Mouse (Mus musculus) hindbrain, embryonic 10.5 days (tissue): ENCODE data around the gene Lrpprc. TPM values are rescaled to one million over a fixed set of nuclear protein-coding genes. Genes with fewer than 3 reads are reported as not detected.
A peak's percentile ranks its signal among the peaks of the same experiment; 100 is the strongest.

ENCODE experiments used
- DNase-seq: peaks from one replicate; pipeline ENCODE4 v3.0.0-alpha.2; 2017; ENCODE audit warnings: low spot score
- H3K27ac ChIP-seq: fragments of 300-500 bp; sonication (generic); 2 replicates; pipeline ENCODE4 v1.5.1; 2016; ENCODE audit warnings: mild to moderate bottlenecking, moderate library complexity
- H3K27me3 ChIP-seq: fragments of 300-500 bp; sonication (generic); 2 replicates; pipeline ENCODE4 v1.6.1; 2016; ENCODE audit warnings: mild to moderate bottlenecking; ENCODE audit not compliant: poor library complexity, insufficient read depth, severe bottlenecking
- H3K36me3 ChIP-seq: fragments of 300-500 bp; sonication (generic); 2 replicates; pipeline ENCODE4 v1.6.1; 2016; ENCODE audit warnings: mild to moderate bottlenecking, moderate library complexity
- H3K4me1 ChIP-seq: fragments of 300-500 bp; sonication (generic); replicated peaks from 2 replicates; pipeline ENCODE4 v1.6.1; 2016; ENCODE audit warnings: mild to moderate bottlenecking
- H3K4me3 ChIP-seq: fragments of 300-500 bp; sonication (generic); 2 replicates; pipeline ENCODE4 v1.5.1; 2016; ENCODE audit warnings: mild to moderate bottlenecking, moderate library complexity
- H3K9me3 ChIP-seq: fragments of 300-500 bp; sonication (generic); 2 replicates; pipeline ENCODE4 v1.6.1; 2016; ENCODE audit warnings: mild to moderate bottlenecking, moderate library complexity
- WGBS: fragments of 180-500 bp; shearing (Covaris S2); methylation state at CpG from one replicate; pipeline ENCODE4 v1.1.7; 2016; 5-methylcytosine and 5-hydroxymethylcytosine counted together
- polyA plus RNA-seq: library from polyadenylated mRNA; unstranded; fragments of >200 nt; fragmentation: Nextera tagmentation; extraction: Ambion mirVana; gene quantifications from 2 replicates; pipeline ENCODE4 v1.2.1, GENCODE M21; 2016

Gene Lrpprc
- polyA plus RNA-seq, 1 experiment from 2014 or later, result 45.1 TPM

- peaks cover 7% of the 10 kb centered on the region; the same call in 1 of the 2 replicates for H3K27me3 ChIP-seq
- no peak overlapping the region for H3K4me3 ChIP-seq
- H3K4me1 ChIP-seq, result peaks cover 34% of the 10 kb centered on the region
- H3K27ac ChIP-seq, result no peak overlapping the region
- no peaks in the 10 kb centered on the region for H3K36me3 ChIP-seq
- no peaks in the 10 kb centered on the region for H3K9me3 ChIP-seq
- no peak for DNase-seq
- 67% methylated on average over 6 of the region's 6 CpGs for WGBS
Measured at GRCm38 (mm10) chr17:84696537-84696936, 94.1 kb downstream of the Lrpprc start.

- DNase-seq, result no peak
- H3K4me3 ChIP-seq, result no peak overlapping the region
- H3K27me3 ChIP-seq, result peaks cover 7% of the 10 kb centered on the region; the same call in 1 of the 2 replicates
- no peaks in the 10 kb centered on the region for H3K36me3 ChIP-seq
- H3K4me1 ChIP-seq, result peaks cover 27% of the 10 kb centered on the region
- WGBS, result 78% methylated on average over 2 of the region's 2 CpGs
- no peaks in the 10 kb centered on the region for H3K9me3 ChIP-seq
- no peak overlapping the region for H3K27ac ChIP-seq
Measured at GRCm38 (mm10) chr17:84693741-84694140, 96.8 kb downstream of the Lrpprc start.

- Histone ChIP-seq H3K36me3 (no peaks in the 10 kb centered on the region), H3K9me3 (no peaks in the 10 kb centered on the region), H3K4me1 (peaks cover 10% of the 10 kb centered on the region; the same call in 1 of the 2 replicates), H3K4me3 (no peak overlapping the region), H3K27ac (no peak overlapping the region), H3K27me3 (no peaks in the 10 kb centered on the region)
- DNase-seq, result no peak
- 74% methylated on average over 5 of the region's 5 CpGs for WGBS
Measured at GRCm38 (mm10) chr17:84690111-84690510, 100.5 kb downstream of the Lrpprc start.

- no peaks in the 10 kb centered on the region for H3K27me3 ChIP-seq
Measured at GRCm38 (mm10) chr17:84689316-84689715, 101.3 kb downstream of the Lrpprc start.

GRCm38 (mm10) chr17:84688834-84689233 lies 101.8 kb downstream of the Lrpprc start:
- DNase-seq, result no peak
- Histone ChIP-seq H3K27me3 (no peaks in the 10 kb centered on the region), H3K27ac (no peak overlapping the region), H3K9me3 (no peaks in the 10 kb centered on the region), H3K36me3 (no peaks in the 10 kb centered on the region), H3K4me1 (peaks cover 8% of the 10 kb centered on the region), H3K4me3 (no peak overlapping the region)
- WGBS, result 88% methylated on average over 11 of the region's 11 CpGs

More at GRCm38 (mm10) chr17:84689316-84689715, 101.3 kb downstream of the Lrpprc start:
- Histone ChIP-seq H3K4me1 (peaks cover 8% of the 10 kb centered on the region), H3K9me3 (no peaks in the 10 kb centered on the region), H3K36me3 (no peaks in the 10 kb centered on the region), H3K27ac (no peak overlapping the region), H3K4me3 (no peak overlapping the region)
- DNase-seq, result no peak
- WGBS, result 89% methylated on average over 5 of the region's 5 CpGs

GRCm38 (mm10) chr17:84687994-84688393 lies 102.6 kb downstream of the Lrpprc start:
- Histone ChIP-seq H3K9me3 (no peaks in the 10 kb centered on the region), H3K27ac (no peak overlapping the region), H3K4me3 (no peak overlapping the region), H3K27me3 (no peaks in the 10 kb centered on the region), H3K4me1 (peaks cover 16% of the 10 kb centered on the region), H3K36me3 (no peaks in the 10 kb centered on the region)
- DNase-seq, result no peak
- 80% methylated on average over 5 of the region's 5 CpGs for WGBS

- Histone ChIP-seq H3K9me3 (no peaks in the 10 kb centered on the region), H3K4me3 (no peak overlapping the region), H3K27me3 (no peaks in the 10 kb centered on the region), H3K27ac (no peak overlapping the region), H3K36me3 (no peaks in the 10 kb centered on the region), H3K4me1 (peaks cover 20% of the 10 kb centered on the region)
- 88% methylated on average over 4 of the region's 4 CpGs for WGBS
- DNase-seq, result no peak
Measured at GRCm38 (mm10) chr17:84685286-84685685, 105.3 kb downstream of the Lrpprc start.

- Histone ChIP-seq H3K27ac (no peak overlapping the region), H3K4me3 (no peak overlapping the region), H3K27me3 (no peaks in the 10 kb centered on the region), H3K36me3 (no peaks in the 10 kb centered on the region), H3K4me1 (peaks cover 20% of the 10 kb centered on the region), H3K9me3 (no peaks in the 10 kb centered on the region)
- no peak for DNase-seq
- WGBS, result 56% methylated on average over 6 of the region's 6 CpGs
Measured at GRCm38 (mm10) chr17:84684284-84684683, 106.3 kb downstream of the Lrpprc start.

- H3K27me3 ChIP-seq, result no peaks in the 10 kb centered on the region
- no peak within 1 kb of the TSS for H3K4me3 ChIP-seq
- DNase-seq, result no peak
- no peaks in the 10 kb centered on the region for H3K36me3 ChIP-seq
- no peak within 1 kb of the TSS for H3K27ac ChIP-seq
- peaks cover 20% of the 10 kb centered on the region for H3K4me1 ChIP-seq
- WGBS, result 76% methylated on average over 18 of the region's 18 CpGs
- no peaks in the 10 kb centered on the region for H3K9me3 ChIP-seq
Measured at GRCm38 (mm10) chr17:84682734-84683717, 107.6 kb downstream of the Lrpprc start, which contains the start of gene Abcg5. Abcg5 (minus strand) TSS chr17:84683011.

- H3K4me1 ChIP-seq, result peaks cover 20% of the 10 kb centered on the region
- H3K27me3 ChIP-seq, result no peaks in the 10 kb centered on the region
- no peak overlapping the region for H3K27ac ChIP-seq
- H3K9me3 ChIP-seq, result no peaks in the 10 kb centered on the region
- H3K36me3 ChIP-seq, result no peaks in the 10 kb centered on the region
- 88% methylated on average over 3 of the region's 3 CpGs for WGBS
- no peak for DNase-seq
- no peak overlapping the region for H3K4me3 ChIP-seq
Measured at GRCm38 (mm10) chr17:84681670-84682069, 108.9 kb downstream of the Lrpprc start.

GRCm38 (mm10) chr17:84677595-84677994 lies 113.0 kb downstream of the Lrpprc start:
- WGBS, result 91% methylated on average over 11 of the region's 11 CpGs

GRCm38 (mm10) chr17:84675951-84676366 lies 114.6 kb downstream of the Lrpprc start, which contains the start of gene Abcg8:
Abcg8 (plus strand) TSS chr17:84676302.
- no peaks in the 10 kb centered on the region for H3K36me3 ChIP-seq
- peak within 1 kb of the TSS; percentile 8 for H3K27ac ChIP-seq
- 2% methylated on average over 24 of the region's 24 CpGs for WGBS

More at GRCm38 (mm10) chr17:84677595-84677994, 113.0 kb downstream of the Lrpprc start:
- no peaks in the 10 kb centered on the region for H3K9me3 ChIP-seq
- DNase-seq, result no peak
- H3K36me3 ChIP-seq, result no peaks in the 10 kb centered on the region
- peaks cover 21% of the 10 kb centered on the region for H3K4me1 ChIP-seq
- H3K27me3 ChIP-seq, result peaks cover 13% of the 10 kb centered on the region
- no peak overlapping the region for H3K4me3 ChIP-seq
- H3K27ac ChIP-seq, result no peak overlapping the region

GRCm38 (mm10) chr17:84675204-84675603 lies 115.4 kb downstream of the Lrpprc start:
- 64% methylated on average over 4 of the region's 4 CpGs for WGBS
- no peaks in the 10 kb centered on the region for H3K36me3 ChIP-seq
- peaks cover 13% of the 10 kb centered on the region for H3K27me3 ChIP-seq
- peak overlapping the region; percentile 5; the same call in 1 of the 2 replicates for H3K27ac ChIP-seq
- no peak overlapping the region for H3K4me3 ChIP-seq
- DNase-seq, result no peak
- no peaks in the 10 kb centered on the region for H3K9me3 ChIP-seq
- H3K4me1 ChIP-seq, result peaks cover 20% of the 10 kb centered on the region

More at GRCm38 (mm10) chr17:84675951-84676366, 114.6 kb downstream of the Lrpprc start, which contains the start of gene Abcg8:
- Histone ChIP-seq H3K4me3 (peak within 1 kb of the TSS; percentile 46), H3K9me3 (no peaks in the 10 kb centered on the region), H3K27me3 (peaks cover 13% of the 10 kb centered on the region), H3K4me1 (peaks cover 20% of the 10 kb centered on the region)
- DNase-seq, result peak; percentile 44
